Mouse (Mus musculus): ENCODE data around the gene Sox8.

DNA sequence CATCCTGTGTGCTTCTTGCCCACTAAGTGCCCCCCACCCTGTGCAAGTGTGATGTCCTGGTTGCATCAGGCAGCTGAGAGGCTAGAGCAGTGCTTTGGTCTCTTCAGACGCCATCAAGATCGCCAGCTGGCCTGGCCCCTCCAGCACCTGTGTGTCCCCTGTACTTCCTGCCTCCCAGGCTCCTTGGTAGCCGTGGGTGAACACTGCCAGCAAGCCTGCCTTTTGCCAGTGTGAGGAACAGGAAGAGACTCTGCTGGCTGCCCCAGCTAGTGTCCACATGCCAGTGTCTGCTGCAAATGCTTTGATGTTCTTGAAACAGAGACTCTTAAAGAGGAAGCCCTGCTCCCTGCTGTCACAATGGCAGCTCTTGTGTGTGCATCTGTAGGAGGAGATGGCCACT, 27.1 kb upstream of the Sox8 start:
- TF ChIP-seq CTCF (conservative IDR thresholded peaks at IDR 0.05; ENCODE audit: insufficient read depth, insufficient read length, low read depth, low read length) (no peak), POLR2A (IDR thresholded peaks at IDR 0.05; ENCODE audit: low read depth, low read length) (no peak)
